Comparison of ENCODE assay signal across 18 mouse cellular contexts in genomic region chr10:62282782-62283181, GRCm38 (mm10). TPM values are rescaled to one million over a fixed set of nuclear protein-coding genes. Genes with fewer than 3 reads are reported as not detected.
DNase-seq lines count a peak whose midpoint lies in the region; ATAC-seq and TF ChIP-seq lines count a peak whose summit lies in the region.
"Had no signal": no experiment of that assay in that cellular context is flagged by ENCODE, and none has a peak within 500 bp of the region (broad histone marks: within the 10 kb centered on the region; RNA-seq: fewer than 3 reads in every experiment).

No protein-coding gene starts in this region.

- no peak for TF ChIP-seq EP300 in stomach, postnatal 0 days (optimal IDR thresholded peaks at IDR 0.05)

- no peaks in the 10 kb centered on the region for H3K4me1 ChIP-seq in midbrain, embryonic 10.5 days
- no peaks in the 10 kb centered on the region for H3K4me1 ChIP-seq in midbrain, embryonic 13.5 days (replicated peaks)
- no peaks in the 10 kb centered on the region for H3K4me1 ChIP-seq in stomach, postnatal 0 days (replicated peaks; ENCODE audit: control insufficient read depth, insufficient read depth)
- H3K4me1 ChIP-seq in kidney, adult 2 months (ENCODE audit: control insufficient read depth, insufficient read depth, low read length), result 0 out of 2 replicates have a peak, but pooled peaks cover 3% of the 10 kb centered on the region
- H3K4me1 ChIP-seq: forebrain, embryonic 13.5 days had no signal

- WGBS in midbrain, embryonic 10.5 days, result 48% methylated on average over 9 of the region's 9 CpGs
- WGBS in midbrain, embryonic 13.5 days, result 57% methylated on average over 9 of the region's 9 CpGs
- WGBS in stomach, postnatal 0 days, result 50% methylated on average over 9 of the region's 9 CpGs
- 76% methylated on average over 9 of the region's 9 CpGs for WGBS in kidney, adult 2 months

- no peaks in the 10 kb centered on the region; the same call in 1 of the 2 replicates for H3K9me3 ChIP-seq in midbrain, embryonic 10.5 days (replicated peaks)
- no peaks in the 10 kb centered on the region for H3K9me3 ChIP-seq in midbrain, embryonic 13.5 days
- no peaks in the 10 kb centered on the region for H3K9me3 ChIP-seq in stomach, postnatal 0 days (ENCODE audit: control insufficient read depth, low read length)
- H3K9me3 ChIP-seq: forebrain, embryonic 13.5 days; megakaryocyte, embryonic 14.5 days had no signal

- ATAC-seq in midbrain, embryonic 13.5 days, result no peak
- ATAC-seq in stomach, postnatal 0 days (ENCODE audit: low FRiP score, low TSS enrichment), result peak; percentile 41; the same call in 1 of the 2 replicates
- ATAC-seq: forebrain, embryonic 13.5 days; intestine, postnatal 0 days had no signal

- peak; percentile 24 to 64 for DNase-seq in frontal cortex, adult 2 months (ENCODE audit: extremely low spot score in 1 of 2, low spot score in 1 of 2)
- no peak for DNase-seq in frontal cortex, postnatal 14 days (ENCODE audit: low spot score in 2 of 2)
- DNase-seq in midbrain, embryonic 10.5 days (ENCODE audit: low spot score), result no peak
- DNase-seq in MN1 (ENCODE audit: low spot score), result peak; percentile 28
- DNase-seq in stomach, postnatal 0 days (ENCODE audit: low spot score), result no peak
- no peak for DNase-seq in layer of hippocampus, postnatal 25 days (ENCODE audit: extremely low spot score in 1 of 2, low spot score in 1 of 2)
- DNase-seq in kidney, adult 2 months, result no peak
- DNase-seq: adrenal gland, postnatal 10 days; B cell, adult 2 months; cerebellum, postnatal 36 days; heart, postnatal 4 days; kidney, postnatal 36 days; lung, embryonic 14.5 days had no signal

- no peak overlapping the region for H3K9ac ChIP-seq in midbrain, embryonic 13.5 days (replicated peaks)
- H3K9ac ChIP-seq in stomach, postnatal 0 days (ENCODE audit: low read length), result no peak overlapping the region
- H3K9ac ChIP-seq: forebrain, embryonic 13.5 days; lung, embryonic 14.5 days had no signal

- no peak overlapping the region for H3K4me2 ChIP-seq in midbrain, embryonic 13.5 days (replicated peaks)
- H3K4me2 ChIP-seq in stomach, postnatal 0 days (replicated peaks; ENCODE audit: low read depth), result no peak overlapping the region
- H3K4me2 ChIP-seq: forebrain, embryonic 13.5 days; lung, embryonic 14.5 days had no signal

- H3K27me3 ChIP-seq in midbrain, embryonic 10.5 days (ENCODE audit: low read depth, poor library complexity, severe bottlenecking), result no peaks in the 10 kb centered on the region
- no peaks in the 10 kb centered on the region for H3K27me3 ChIP-seq in midbrain, embryonic 13.5 days
- H3K27me3 ChIP-seq in stomach, postnatal 0 days (ENCODE audit: control insufficient read depth, insufficient read depth, low read length), result no peaks in the 10 kb centered on the region
- no peaks in the 10 kb centered on the region for H3K27me3 ChIP-seq in kidney, adult 2 months (replicated peaks; ENCODE audit: control insufficient read depth, insufficient read depth, low read length)
- H3K27me3 ChIP-seq: forebrain, embryonic 13.5 days; megakaryocyte, embryonic 14.5 days had no signal

- H3K4me3 ChIP-seq in midbrain, embryonic 10.5 days, result no peak overlapping the region
- H3K4me3 ChIP-seq in midbrain, embryonic 13.5 days (replicated peaks), result no peak overlapping the region
- H3K4me3 ChIP-seq in stomach, postnatal 0 days (ENCODE audit: low read depth, low read length), result no peak overlapping the region
- no peak overlapping the region for H3K4me3 ChIP-seq in kidney, adult 2 months (ENCODE audit: insufficient read depth, low read depth, low read length)
- H3K4me3 ChIP-seq: forebrain, embryonic 13.5 days; megakaryocyte, embryonic 14.5 days had no signal

- TF ChIP-seq CTCF in stomach, postnatal 0 days (IDR thresholded peaks at IDR 0.05; ENCODE audit: low read depth), result no peak
- TF ChIP-seq CTCF in kidney, adult 2 months (conservative IDR thresholded peaks at IDR 0.05; ENCODE audit: insufficient read depth, insufficient read length, low read depth, low read length), result no peak

- peaks cover 45% of the 10 kb centered on the region for H3K36me3 ChIP-seq in midbrain, embryonic 10.5 days
- peaks cover 74% of the 10 kb centered on the region for H3K36me3 ChIP-seq in midbrain, embryonic 13.5 days
- H3K36me3 ChIP-seq in stomach, postnatal 0 days (ENCODE audit: control insufficient read depth, insufficient read depth, low read length), result peaks cover 21% of the 10 kb centered on the region
- H3K36me3 ChIP-seq in kidney, adult 2 months (ENCODE audit: control insufficient read depth, insufficient read depth, low read length), result no peaks in the 10 kb centered on the region; the same call in none of the 2 replicates

- H3K27ac ChIP-seq in midbrain, embryonic 10.5 days (replicated peaks), result 0 out of 2 replicates have a peak overlapping the region, but pooled peaks have one; percentile 25
- no peak overlapping the region for H3K27ac ChIP-seq in midbrain, embryonic 13.5 days
- H3K27ac ChIP-seq in stomach, postnatal 0 days (replicated peaks), result peak overlapping the region; percentile 50
- no peak overlapping the region for H3K27ac ChIP-seq in kidney, adult 2 months (ENCODE audit: insufficient read depth, low read depth, low read length)
- H3K27ac ChIP-seq: forebrain, embryonic 13.5 days had no signal

- TF ChIP-seq POLR2A in kidney, adult 2 months (IDR thresholded peaks at IDR 0.05; ENCODE audit: low read depth, low read length), result no peak

RNA-seq across cellular contexts. Expression of gene Tacr2, which starts 30.5 kb away (rescaled TPM):
- 0.18 and 0.27 TPM in 2 replicates for polyA plus RNA-seq in frontal cortex, adult 2 months (2012; rRNA removed)
- polyA plus RNA-seq in midbrain, embryonic 10.5 days (2016; fragmentation: Nextera tagmentation; extraction: Ambion mirVana), result not detected in 2 replicates
- not detected in 2 replicates for polyA plus RNA-seq in midbrain, embryonic 13.5 days (2015; fragmentation: Nextera tagmentation; extraction: Ambion mirVana)
- 1.3 and 1.6 TPM in 2 replicates for polyA plus RNA-seq in stomach, postnatal 0 days (2015; fragmentation: Nextera tagmentation; extraction: Ambion mirVana)
- under 1 TPM in 1 of 2 experiments, not detected in 1; 0.20 TPM for total RNA-seq in layer of hippocampus, postnatal 25 days (2021)
- 0.58 TPM in 1 of 2 replicates, not detected in the other for polyA plus RNA-seq in kidney, adult 2 months (2012; rRNA removed)
- total RNA-seq: heart, postnatal 4 days had no signal
- polyA plus RNA-seq: embryonic facial prominence, embryonic 14.5 days; forebrain, embryonic 13.5 days had no signal

RNA-seq across cellular contexts. Expression of gene Tspan15, which starts 51.7 kb away (rescaled TPM):
- polyA plus RNA-seq in frontal cortex, adult 2 months (2012; rRNA removed), result 29.5 and 39.0 TPM in 2 replicates
- 16.1 and 18.9 TPM in 2 replicates for polyA plus RNA-seq in midbrain, embryonic 10.5 days (2016; fragmentation: Nextera tagmentation; extraction: Ambion mirVana)
- 15.0 and 18.7 TPM in 2 replicates for polyA plus RNA-seq in midbrain, embryonic 13.5 days (2015; fragmentation: Nextera tagmentation; extraction: Ambion mirVana)
- polyA plus RNA-seq in stomach, postnatal 0 days (2015; fragmentation: Nextera tagmentation; extraction: Ambion mirVana), result 97.4 and 112 TPM in 2 replicates
- total RNA-seq in layer of hippocampus, postnatal 25 days (2021), result 10 to 100 TPM; 20.7 to 21.3 TPM
- 38.8 and 52.7 TPM in 2 replicates for polyA plus RNA-seq in kidney, adult 2 months (2012; rRNA removed)

Comparison
In these comparisons a context has a peak if more than half of its experiments do, and no peak if none do; other contexts are left out.
1. DNase-seq: peak in frontal cortex, adult 2 months (2 of 2) and MN1 (single experiment); none in frontal cortex, postnatal 14 days (0 of 2), midbrain, embryonic 10.5 days (single experiment), stomach, postnatal 0 days (single experiment), layer of hippocampus, postnatal 25 days (0 of 2) and kidney, adult 2 months (single experiment).
2. H3K27ac ChIP-seq: peak in midbrain, embryonic 10.5 days (single experiment) and stomach, postnatal 0 days (single experiment); none in midbrain, embryonic 13.5 days (single experiment) and kidney, adult 2 months (single experiment).